Mouse (Mus musculus) bone marrow macrophage, adult 2 months (primary cell): ENCODE measurements around the gene Ror2. TPM values are rescaled to one million over a fixed set of nuclear protein-coding genes. Genes with fewer than 3 reads are reported as not detected.

Source experiments
- H3K27ac ChIP-seq: 2 replicates; pipeline ENCODE4 v1.5.1; 2012; ENCODE audit warnings: low read depth, low read length; ENCODE audit not compliant: insufficient read depth
- H3K4me1 ChIP-seq: 2 replicates; pipeline ENCODE4 v1.6.1; 2012; ENCODE audit warnings: low read length; ENCODE audit not compliant: control insufficient read depth, insufficient read depth
- H3K4me3 ChIP-seq: 2 replicates; pipeline ENCODE4 v1.5.1; 2012; ENCODE audit warnings: mild to moderate bottlenecking, low read length, moderate library complexity; ENCODE audit not compliant: insufficient read depth
- CTCF ChIP-seq: IDR thresholded peaks from 2 replicates; pipeline ENCODE4 v1.5.1; 2012; ENCODE audit warnings: low read depth, mild to moderate bottlenecking, low read length, moderate library complexity
- POLR2A ChIP-seq: IDR thresholded peaks from 2 replicates; pipeline ENCODE4 v1.6.1; 2012; ENCODE audit warnings: mild to moderate bottlenecking, low read depth, low read length, borderline replicate concordance
- polyA plus RNA-seq: library from polyadenylated mRNA; stranded (reverse); fragments of >200 nt; gene quantifications from 2 replicates; pipeline ENCODE4 v1.2.4, GENCODE M21; 2012; ENCODE audit not compliant: missing spikeins, insufficient read depth, insufficient read length

Ror2 gene
- polyA plus RNA-seq, 1 experiment: not detected

DNA sequence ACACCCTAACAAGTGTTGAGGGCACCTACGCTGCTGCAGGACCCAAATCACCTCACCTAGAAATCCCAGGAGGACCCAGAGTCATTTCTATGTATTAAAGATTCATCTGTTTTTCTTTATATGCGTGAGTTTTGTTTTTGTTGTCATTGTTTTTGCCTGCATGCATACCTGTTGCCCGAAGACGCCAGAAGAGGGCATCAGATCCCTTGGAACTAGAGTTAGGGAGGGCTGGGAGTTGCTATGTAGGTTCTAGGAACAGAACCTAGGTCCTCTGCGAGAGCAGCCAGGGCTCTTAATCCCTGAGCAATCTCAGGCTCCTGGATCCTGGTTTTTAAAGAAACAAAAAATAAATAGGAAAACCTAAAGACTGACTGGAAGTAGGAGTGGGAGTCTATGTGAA is 20.9 kb upstream of the Ror2 start:
- no peak for TF ChIP-seq POLR2A
- TF ChIP-seq CTCF: no peak
- no peak overlapping the region for H3K27ac ChIP-seq
- H3K4me3 ChIP-seq: no peak overlapping the region
- no peaks in the 10 kb centered on the region for H3K4me1 ChIP-seq

DNA sequence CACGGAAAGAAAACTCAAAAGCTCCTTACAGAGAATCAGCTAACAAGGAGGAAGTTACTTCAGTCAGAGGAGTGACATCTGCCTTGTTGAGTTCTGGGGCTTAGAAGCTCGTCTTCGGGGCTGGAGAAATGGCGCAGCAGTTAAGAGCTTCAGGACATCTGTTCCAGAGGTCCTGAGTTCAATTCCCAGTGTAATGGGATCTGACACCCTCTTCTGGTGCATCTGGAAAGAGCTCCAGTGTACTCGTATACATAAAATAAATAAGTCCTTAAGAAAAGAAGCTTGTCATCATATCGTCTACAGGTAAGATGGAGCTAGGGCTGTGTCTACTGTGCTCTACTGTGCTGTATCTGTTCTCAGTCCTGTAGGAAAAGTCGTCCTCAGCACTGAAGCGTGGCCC is 19.3 kb upstream of the Ror2 start:
- no peaks in the 10 kb centered on the region for H3K4me1 ChIP-seq
- H3K27ac ChIP-seq: no peak overlapping the region
- H3K4me3 ChIP-seq: no peak overlapping the region
- TF ChIP-seq CTCF (no peak), POLR2A (no peak)

DNA sequence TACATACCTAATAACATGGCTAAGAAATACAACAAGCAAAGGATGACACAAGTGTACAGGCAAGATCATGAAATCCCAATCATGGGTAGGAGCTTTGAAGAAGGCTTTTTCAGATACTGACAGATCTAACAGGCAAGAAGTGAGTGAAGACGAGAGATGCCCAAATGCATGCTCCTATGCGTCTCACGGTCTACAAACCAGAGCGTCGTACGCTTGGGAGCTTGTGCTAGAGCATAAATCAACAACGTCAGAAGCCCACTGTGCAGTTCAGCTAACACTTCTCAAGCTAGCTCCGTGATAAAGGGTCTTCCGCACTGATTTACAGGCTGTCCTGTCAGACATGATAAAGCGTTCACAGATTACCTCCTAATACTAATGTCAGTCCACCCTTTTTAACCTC is 16.8 kb upstream of the Ror2 start:
- Histone ChIP-seq H3K4me3 (no peak overlapping the region), H3K4me1 (no peaks in the 10 kb centered on the region), H3K27ac (no peak overlapping the region)
- TF ChIP-seq CTCF (no peak), POLR2A (no peak)

DNA sequence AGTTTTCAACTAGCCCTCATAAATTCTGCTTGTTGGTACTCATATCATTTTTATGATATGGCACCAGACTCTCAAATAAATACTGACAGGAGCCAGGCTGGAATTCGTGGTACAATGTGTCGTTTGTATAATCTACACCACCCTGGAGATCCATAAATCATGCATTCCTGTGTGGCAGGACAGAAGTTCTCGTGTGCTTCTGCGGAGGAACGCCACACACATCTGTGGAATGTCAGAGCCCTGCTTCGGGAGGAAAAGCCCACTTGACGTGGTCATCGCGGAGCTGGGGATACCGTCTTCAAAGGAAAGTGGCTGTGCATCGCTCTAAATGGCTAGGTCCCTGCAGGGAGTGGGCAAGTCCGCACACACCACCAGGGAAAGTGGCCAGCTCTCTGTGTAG is 7.1 kb upstream of the Ror2 start:
- TF ChIP-seq CTCF (no peak), POLR2A (no peak)
- Histone ChIP-seq H3K27ac (no peak overlapping the region), H3K4me3 (no peak overlapping the region), H3K4me1 (no peaks in the 10 kb centered on the region)

DNA sequence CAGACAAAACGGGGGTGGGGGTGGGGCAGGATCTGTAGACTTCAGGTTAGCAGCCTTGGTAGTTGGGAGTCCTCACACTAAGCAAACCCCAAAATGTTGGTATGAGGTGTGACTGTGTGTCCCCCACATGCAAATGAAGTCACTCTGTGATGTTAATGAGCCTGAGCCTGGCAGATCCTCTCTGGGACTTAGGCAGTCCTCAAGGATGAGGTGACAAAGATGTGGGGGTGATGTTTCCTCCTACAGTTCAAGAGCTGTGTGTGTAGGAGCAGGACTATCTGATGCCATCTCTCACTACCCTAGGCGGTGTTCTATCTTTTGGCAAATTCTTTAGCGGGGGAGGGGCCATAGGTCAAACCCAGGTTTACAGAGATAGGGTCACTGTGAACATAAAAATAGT is 6.3 kb upstream of the Ror2 start:
- no peaks in the 10 kb centered on the region for H3K4me1 ChIP-seq
- TF ChIP-seq POLR2A (no peak), CTCF (no peak)
- H3K27ac ChIP-seq: no peak overlapping the region
- H3K4me3 ChIP-seq: no peak overlapping the region

DNA sequence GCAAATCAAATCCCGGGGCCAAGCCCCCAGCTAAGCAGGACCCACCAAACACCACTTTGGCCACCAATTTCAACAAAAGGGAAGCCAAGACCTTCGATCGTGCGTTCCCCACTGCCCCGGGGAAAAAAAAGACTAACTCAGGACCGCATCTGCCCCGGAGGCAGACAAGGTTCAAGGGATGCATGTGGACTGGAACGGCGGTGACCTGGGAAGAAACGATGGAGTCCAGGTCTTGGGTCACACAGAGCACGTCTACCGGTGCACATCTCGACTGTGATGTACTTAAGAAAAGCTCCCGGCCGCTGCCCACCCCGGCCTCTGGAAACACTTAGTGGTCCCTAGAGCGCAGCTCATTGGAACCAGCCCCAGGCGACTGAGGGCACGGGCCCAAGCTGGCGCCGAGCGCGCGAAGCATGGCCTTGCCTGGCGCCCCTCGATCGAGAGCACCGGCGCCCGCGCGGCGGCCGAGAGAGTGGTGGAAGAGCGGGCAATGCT is 616 bp downstream of the Ror2 start:
- Histone ChIP-seq H3K4me1 (no peaks in the 10 kb centered on the region), H3K4me3 (no peak overlapping the region), H3K27ac (no peak overlapping the region)
- TF ChIP-seq POLR2A: no peak
- TF ChIP-seq CTCF: no peak

DNA sequence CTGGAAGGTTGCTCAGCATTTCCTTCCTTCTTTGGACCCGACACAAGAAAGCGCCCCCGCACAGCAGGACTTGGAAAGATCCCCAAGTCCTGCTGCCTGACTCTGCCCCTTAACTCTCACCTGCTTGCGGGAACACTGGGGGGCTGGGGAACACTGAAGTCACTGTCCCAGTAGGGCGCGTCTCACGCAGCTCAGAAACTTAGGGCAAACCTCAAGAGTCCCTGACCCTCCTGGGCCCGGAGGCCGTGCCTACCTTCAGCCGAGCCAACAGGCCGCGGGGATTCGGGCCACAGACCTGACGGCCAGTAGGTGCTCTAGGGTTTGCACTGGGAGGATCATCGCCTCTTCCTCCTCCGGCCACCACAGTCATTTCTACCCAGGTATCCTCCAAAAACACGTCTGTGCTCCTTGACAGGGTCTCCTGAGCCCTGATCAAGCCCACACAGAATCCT is 1.2 kb downstream of the Ror2 start:
- H3K27ac ChIP-seq: no peak overlapping the region
- H3K4me1 ChIP-seq: no peaks in the 10 kb centered on the region
- TF ChIP-seq POLR2A: no peak
- TF ChIP-seq CTCF: no peak
- H3K4me3 ChIP-seq: no peak overlapping the region

DNA sequence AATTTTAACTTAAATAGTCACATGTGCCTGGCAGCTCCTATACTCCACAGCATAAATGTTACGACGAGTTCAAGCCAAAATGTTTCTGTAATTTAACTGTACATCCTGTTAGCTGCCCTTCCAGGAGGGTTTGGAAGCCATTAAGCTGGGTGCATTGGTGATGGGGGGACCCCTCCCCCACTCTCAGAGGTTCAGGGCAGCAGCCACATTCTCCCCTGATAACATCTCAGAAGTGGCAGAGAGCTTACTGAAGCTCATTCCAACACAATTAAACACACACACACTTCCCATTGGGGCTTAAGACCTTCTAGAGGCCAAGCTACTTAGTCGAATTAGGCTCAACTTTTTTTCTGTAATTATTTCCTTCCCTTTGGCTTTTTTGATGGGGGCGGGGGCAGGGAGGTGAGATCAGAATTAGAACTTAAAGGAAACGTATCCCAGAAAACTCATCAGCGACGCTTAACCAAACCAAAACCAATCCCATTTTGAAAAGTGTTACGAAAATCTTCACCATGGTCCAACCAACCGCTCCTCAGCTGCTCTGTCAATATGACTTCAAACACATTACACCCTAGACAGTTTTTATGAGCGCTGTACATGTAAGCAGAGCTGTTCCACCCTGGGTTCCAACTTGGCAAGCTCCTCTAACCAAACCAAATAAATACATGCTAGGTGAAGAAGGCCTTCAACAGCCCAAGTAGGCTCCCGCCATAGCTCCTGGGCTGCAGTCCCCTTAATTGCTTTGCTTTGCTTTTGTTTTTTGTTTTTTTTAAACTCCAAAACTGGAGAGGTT is 4.1 kb downstream of the Ror2 start:
- H3K27ac ChIP-seq: no peak overlapping the region
- no peaks in the 10 kb centered on the region for H3K4me1 ChIP-seq
- no peak overlapping the region for H3K4me3 ChIP-seq
- TF ChIP-seq CTCF: no peak
- no peak for TF ChIP-seq POLR2A

DNA sequence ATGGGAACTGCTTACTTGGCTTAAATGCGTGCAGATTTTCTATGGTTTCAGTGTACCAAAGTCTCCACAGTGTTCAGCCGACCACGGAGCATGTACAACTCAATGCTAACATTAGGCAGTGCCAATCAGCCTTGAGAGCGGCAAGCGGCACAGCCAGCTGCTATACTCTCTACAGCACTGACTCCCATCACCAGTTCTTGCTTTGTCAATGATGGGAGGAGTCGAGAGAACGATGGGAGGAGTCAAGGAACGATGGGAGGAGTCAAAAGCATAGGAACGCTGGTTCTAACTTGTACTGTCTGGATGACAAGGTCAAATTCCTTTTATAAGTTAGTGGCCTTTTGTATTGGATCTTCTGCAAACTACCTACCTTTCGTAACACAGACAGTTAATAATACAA is 7.0 kb downstream of the Ror2 start:
- TF ChIP-seq CTCF: no peak
- no peak overlapping the region for H3K4me3 ChIP-seq
- H3K27ac ChIP-seq: no peak overlapping the region
- H3K4me1 ChIP-seq: no peaks in the 10 kb centered on the region

DNA sequence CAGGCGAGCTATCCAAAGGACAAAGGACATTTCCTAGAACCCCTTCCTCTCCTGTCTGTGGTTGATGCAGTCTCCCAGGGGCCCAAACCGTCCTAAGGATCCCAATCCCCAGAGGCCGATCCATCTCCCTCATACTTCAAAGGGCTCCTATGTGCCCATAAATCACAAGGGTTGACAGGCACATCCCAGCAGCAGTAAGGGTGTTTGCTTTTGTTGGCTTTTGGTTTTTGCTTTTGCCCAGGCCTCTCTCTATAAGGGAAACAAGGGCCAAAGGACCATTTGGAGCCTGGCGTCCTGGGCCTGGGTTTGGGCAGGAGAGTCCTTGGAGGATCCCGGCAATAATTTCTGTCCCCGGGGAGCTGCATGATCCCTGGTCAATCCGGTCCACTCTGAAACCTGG is 9.5 kb downstream of the Ror2 start:
- no peak overlapping the region for H3K4me3 ChIP-seq
- H3K27ac ChIP-seq: no peak overlapping the region
- no peaks in the 10 kb centered on the region for H3K4me1 ChIP-seq
- TF ChIP-seq CTCF (no peak), POLR2A (no peak)

DNA sequence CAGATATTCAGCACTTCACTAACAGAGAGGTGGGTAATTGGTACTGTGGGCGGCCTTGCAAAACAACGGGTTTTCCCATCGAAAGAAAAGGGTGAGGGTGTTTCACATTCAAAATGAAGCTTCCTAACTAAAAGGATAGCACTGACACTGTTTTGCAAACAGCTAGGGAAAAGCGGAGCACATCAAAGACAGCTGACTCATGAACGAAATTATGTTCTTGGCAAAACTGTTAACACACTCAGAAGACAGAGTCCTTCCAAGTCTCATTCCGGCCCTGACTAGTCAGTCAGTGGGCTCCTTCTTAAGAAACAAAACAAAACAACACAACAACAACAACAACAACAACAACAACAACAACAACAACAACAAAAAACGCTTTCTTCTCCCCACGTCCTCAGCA is 10.1 kb downstream of the Ror2 start:
- Histone ChIP-seq H3K27ac (no peak overlapping the region), H3K4me1 (no peaks in the 10 kb centered on the region)
- TF ChIP-seq CTCF: no peak
- TF ChIP-seq POLR2A: no peak

More for the DNA sequence above, 10.1 kb downstream of the Ror2 start:
- no peak overlapping the region for H3K4me3 ChIP-seq
